Mouse (Mus musculus) spleen, postnatal 14 days (tissue): ENCODE results near the gene Aldh1a7.
"Not testable (repeated sequence)": the region's sequence is repeated elsewhere in the genome, so short reads cannot be mapped to it uniquely, and the experiment has no call there.

Source experiments
- DNase-seq, 2 experiments: peaks; one replicate each; pipeline ENCODE4 v3.0.0; 2021 to 2022; ENCODE audit warnings: low spot score in 2 of 2

Gene Aldh1a7

GRCm38 (mm10) chr19:20727381-20727780, at the start of gene Aldh1a7:
TSS of gene Aldh1a7 (minus strand) at chr19:20727562.
- DNase-seq: no peak

DNA sequence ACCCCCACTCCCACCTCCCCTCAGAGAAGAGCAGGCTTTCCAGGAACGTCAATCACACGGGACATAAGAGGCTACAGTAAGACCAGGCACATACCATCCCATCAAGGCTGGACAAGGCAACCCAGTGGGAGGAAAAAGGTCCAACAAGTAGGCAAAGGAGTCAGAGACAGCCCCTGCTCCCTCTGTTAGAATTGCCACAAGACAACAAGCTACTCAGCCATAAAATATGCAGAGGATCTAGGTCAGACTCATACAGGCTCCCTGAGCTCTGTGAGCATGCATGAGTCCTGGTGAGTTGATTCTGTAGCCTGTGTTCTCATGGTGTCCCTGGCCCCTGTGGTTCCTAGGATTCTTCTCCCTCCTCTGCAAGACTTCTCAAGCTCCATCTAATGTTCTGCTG, 48.3 kb upstream of the Aldh1a7 start:
- no peak for DNase-seq

DNA sequence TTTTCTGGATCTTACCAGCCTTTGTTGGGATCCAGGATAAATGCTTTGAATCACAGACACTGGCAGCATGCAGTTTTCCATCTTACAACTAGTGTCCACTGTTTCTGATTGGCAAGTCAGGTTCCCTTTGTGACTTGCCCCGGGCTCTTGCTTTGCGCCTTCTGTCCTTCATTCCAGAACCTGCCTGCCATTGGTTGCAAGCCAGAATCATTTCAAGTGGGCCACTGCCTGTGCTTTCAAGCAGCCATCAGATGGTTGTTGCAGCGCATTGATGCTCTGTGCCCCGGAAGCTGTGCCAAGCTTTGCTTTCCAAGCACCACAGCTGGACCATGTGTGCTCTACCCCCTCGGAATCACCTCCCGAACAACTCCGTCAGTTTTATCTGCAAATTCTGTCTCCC, 46.6 kb upstream of the Aldh1a7 start:
- no peak for DNase-seq

GRCm38 (mm10) chr19:20764214-20764613, 36.9 kb upstream of the Aldh1a7 start:
- DNase-seq: no peak

GRCm38 (mm10) chr19:20761675-20762426, 34.5 kb upstream of the Aldh1a7 start:
- DNase-seq: no peak

DNA sequence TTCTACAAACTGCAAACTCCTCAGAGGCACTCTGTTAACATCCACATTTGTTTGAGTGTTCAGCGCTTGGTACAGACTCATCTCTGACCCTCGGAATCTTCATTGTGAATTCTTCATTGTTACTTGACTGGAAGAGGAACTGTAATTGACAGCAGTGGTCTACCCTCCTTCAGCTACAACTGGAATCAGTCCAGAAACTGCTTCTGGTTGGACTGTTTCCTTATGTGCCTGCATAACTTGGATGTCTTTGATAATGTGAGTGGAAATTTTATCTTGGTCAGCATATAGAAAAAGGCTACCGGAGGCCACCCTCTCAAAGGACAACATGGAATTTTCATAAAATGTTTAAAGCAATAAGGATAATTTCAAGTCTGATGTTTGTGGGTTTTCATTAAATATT, 33.8 kb upstream of the Aldh1a7 start:
- no peak for DNase-seq

DNA sequence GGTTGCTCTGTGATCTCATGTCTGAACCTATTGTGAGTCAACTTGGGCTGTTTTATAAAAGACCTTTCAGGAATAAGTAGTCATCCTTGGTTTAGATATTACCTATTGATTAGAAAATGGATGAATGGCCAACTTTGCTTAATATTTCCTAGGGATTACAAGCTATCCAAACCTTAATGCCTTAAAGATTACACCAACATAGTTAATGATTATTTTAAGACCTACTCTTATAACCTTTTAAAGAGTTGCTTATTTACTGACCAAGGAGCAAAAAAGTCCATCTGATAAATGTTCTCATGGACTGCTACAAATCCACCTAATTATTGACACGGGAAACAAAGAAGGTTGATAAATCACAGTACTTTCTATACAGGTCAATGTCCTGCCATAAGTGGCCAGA, 17.3 kb upstream of the Aldh1a7 start:
- no peak for DNase-seq

GRCm38 (mm10) chr19:20728278-20728677, 916 bp upstream of the Aldh1a7 start:
- DNase-seq: no peak

GRCm38 (mm10) chr19:20722913-20723312, 4.4 kb downstream of the Aldh1a7 start:
- no peak for DNase-seq

- no peak for DNase-seq
Observed at GRCm38 (mm10) chr19:20720298-20720697, 7.1 kb downstream of the Aldh1a7 start.

DNA sequence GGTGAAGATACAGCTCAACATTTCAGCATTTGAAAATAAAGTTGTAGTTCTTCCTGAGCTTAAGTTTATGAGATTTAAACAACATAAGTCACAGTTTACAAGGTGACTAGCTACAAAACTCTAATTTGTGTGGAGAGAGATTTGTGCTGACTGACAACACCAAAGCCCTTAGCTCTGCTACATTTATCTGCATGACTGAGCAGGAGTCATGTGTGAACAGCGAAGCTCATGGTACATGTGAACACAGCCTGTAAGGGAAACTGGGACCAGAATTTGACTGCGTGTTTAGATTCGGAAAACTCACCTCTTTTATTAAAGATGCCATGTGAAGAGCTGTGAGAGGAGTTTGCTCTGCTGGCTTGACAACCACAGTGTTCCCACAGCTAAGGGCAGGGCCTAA, 11.7 kb downstream of the Aldh1a7 start:
- DNase-seq: no peak

DNA sequence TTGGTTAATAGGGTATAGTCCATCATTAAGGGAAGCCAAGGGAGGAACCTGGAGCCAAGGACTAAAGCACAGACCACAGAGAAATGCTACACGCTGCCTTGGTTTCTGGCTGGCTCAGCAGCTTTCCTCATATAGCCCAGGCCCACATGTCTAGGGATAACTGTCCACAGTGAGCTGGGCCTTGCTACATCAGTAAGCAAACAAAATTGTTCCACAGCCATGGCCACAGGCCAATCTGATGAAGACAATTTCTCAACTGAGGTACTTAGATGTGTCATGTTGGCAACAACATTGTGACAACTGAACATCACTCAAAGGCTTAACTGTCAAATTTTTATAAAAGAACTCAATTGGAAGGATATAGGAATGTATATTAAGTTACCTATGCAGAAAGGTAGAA, 12.3 kb downstream of the Aldh1a7 start:
- DNase-seq: no peak

DNA sequence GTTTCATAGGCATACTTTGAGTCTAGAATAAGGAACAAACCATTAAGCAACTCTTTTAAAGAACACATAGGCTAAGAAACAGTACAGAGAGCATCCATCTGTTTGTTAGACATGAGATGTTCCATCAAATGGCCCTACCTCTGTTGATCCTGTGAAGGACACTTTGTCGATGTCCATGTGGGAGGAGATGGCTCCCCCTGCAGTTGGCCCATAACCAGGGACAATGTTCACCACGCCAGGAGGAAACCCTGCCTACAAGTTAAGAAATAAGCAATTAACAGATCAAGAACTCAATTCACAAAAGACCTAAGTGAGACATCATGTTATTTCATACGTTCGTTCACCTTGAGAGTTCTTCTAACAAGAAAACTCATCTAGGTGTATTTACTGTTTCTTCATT, 12.8 kb downstream of the Aldh1a7 start:
- DNase-seq: no peak

DNA sequence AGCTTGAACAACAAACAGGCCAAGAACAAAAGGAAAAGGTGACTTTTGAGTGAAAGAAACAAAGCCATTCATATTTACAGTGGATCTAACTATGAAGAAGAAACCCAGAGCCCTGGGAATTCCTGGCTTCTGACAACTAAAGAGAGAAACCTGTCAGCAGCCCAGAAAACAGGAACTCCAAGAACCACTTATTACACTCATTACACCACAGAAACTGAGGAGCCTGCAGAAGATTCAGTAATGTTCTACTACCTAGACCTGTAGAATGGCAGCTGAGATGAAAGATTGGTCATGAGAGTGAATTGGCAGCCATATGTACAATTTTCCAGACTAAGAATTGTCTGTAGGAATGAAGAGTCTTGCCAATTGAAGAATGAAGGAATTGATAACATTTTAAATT, 20.2 kb downstream of the Aldh1a7 start:
- DNase-seq: no peak

- DNase-seq: no peak
Observed at GRCm38 (mm10) chr19:20706747-20707146, 20.6 kb downstream of the Aldh1a7 start.

DNA sequence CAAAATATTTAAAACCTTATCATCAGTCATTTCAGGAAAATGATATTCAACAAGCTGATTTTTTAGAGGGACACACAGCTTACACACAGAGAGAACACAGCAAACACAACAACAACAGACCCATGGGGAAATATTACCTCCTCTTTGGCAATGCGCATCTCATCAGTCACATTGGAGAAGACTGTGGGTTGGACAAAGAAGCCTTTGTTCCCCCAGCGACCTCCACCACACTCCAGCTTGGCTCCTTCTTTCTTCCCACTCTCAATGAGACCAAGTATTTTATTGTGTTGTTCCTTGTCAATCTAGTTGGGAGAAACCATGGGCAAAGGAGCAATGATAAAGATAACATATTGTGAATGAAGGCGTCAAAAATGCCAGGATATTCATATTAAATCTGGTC, 25.3 kb downstream of the Aldh1a7 start:
- DNase-seq: no peak

DNA sequence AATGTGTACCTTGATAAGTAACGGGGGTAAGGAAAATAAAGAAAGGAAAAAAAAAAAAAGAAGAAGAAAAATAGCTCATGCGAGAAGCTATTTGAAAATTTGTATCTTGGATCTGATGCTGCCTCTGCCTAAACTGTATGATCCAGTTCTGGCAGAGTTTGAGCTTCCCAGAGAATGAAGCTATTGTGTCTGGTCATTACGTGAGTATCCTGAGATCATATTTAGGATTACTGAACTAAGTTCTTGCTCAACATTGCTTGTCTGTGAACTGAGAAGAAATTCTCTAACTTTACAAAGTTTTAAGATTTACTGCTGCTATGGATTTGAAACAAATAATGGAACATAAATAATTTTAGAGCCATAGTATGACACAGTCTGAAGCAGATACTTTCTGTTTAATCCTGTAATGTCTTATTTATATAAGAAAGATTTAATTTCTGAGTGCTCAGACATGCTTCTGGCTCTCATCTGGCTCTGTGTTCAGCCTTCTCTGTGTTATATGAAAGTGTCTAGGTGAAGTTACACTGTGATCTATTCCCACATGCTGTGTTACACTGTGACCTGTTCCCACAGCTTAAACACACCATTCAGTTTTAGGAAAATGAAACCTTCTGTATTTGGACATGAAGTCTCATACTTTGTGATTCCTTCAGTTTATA, 49.5 kb downstream of the Aldh1a7 start:
- DNase-seq: no peak

- DNase-seq: no peak
Observed at GRCm38 (mm10) chr19:20654141-20654873, 73.1 kb downstream of the Aldh1a7 start.

DNA sequence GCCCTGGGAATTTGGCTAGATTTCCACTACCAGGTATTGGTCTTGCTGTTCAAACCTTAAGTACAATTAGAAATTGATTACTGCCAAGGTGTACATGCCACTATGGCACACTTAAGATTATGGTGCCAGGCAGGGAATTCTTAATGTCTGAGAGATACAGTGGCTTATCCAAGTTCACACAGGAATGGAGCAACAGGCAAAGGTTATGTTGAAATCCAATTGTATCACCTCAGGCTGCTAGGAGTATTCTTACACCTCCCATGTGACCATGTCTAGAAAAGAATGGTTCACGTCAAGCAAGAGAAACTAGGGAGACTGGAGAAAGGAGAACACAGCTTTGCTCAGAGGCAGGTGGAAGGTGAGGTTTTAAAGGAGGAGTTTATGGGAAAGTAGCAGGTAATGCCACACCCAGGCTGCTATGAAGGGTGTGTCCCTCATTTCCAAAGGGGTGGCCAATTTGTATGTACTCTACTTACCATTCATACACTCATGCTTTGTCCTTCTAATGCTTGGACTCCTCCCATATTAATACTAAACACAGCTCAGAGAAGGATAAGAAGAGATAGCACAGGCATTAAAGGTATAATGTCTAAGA, 74.2 kb downstream of the Aldh1a7 start:
- DNase-seq: no peak

DNA sequence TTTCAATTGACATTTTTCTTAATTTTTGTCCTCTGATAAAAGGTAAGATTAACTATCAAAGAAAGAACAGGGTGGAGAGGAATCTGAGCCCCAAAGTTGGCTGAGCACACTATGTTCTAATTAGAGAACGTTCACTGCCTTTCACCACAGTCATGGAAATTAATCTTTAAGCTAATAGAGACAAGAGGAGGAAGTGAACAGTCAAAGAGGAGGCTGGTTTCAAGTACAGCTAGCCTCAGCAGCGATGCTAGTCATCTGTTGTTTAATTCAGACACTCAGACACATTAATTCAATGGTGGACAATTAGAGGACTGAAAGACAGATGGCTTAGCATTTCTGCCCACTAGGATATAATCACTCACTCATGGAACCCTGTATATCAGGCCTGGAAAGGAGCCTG, 77.4 kb downstream of the Aldh1a7 start:
- DNase-seq: no peak

GRCm38 (mm10) chr19:20647496-20647895, 79.9 kb downstream of the Aldh1a7 start:
- DNase-seq: not testable (repeated sequence)

DNA sequence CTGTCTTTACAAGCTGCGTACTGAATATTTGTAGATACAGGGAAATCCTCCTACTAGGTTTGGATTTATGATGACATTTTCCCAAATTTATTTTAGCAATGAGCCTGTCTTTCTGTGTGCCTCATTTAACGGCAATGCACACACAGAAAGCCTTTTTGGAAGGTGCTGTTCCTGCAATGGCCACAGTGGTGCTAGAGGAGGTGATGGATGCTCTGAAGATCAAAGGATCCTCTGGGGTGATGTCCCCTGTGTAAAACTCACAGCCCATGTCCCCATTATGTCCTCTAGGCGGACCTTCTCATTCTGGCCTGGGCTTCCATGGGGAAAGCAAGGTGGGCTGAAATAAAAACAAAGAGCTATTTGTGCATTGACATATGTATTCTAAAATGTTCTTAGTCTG, 83.0 kb downstream of the Aldh1a7 start:
- DNase-seq: no peak
